Mouse (Mus musculus) spleen, adult 10 weeks (tissue): ENCODE results near the gene Asxl1. TPM values are rescaled to one million over a fixed set of nuclear protein-coding genes. Genes with fewer than 3 reads are reported as not detected.

ENCODE experiments used
- polyA plus RNA-seq: library from polyadenylated mRNA; stranded (reverse); fragments of 350-450 nt; fragmentation: Illumina TruSeq; extraction: RNeasy Lipid Tissue Mini Kit (QIAGEN cat#74804); gene quantifications from one replicate; pipeline ENCODE4 v1.2.3, GENCODE M21; 2015; ENCODE audit warnings: low replicate concordance; ENCODE audit not compliant: insufficient read depth

Gene Asxl1
- 40.3 TPM for polyA plus RNA-seq

DNA sequence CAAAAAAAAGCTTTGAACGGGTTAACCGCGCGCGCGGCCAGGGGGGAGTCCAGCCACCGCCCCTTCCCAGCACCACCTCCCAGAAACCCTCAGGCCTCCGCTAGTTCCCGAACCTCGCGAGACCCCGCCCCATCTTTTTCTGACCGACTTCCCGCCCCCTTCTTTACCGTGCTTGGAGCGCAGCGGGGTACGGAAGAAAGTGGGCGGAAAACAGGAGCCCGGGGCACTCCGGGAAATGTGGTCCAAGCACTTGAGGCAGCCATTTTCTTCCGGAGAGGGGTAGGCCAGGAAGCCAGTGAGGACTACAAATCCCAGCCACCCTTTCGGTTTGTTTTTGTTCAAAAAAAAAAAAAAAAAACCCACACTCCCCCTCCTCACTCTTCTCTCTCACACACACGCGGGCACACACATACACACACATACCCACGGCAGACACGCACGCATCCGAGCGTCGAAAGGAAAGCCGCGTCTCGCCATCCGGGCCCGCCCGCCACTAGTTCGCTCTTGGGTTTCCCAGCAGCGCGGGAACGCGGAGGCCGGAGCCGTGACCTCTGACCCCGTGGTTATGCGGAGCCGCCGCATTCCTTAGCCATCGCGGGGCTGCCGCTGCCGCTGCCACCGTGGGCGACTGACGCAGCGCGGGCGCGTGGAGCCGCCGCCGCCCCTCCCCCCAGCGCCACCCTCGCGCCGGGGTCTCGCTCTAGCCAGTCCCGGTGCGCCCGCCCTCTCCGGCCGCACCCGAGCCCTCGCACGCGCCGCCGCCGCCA, at the start of gene Asxl1:
Gene Asxl1, plus strand, starts transcription at position 376 of the 767 bp plus-strand sequence.

Other genes starting within 250 kb of the Asxl1 start
- 83.4 TPM for gene Hck, start 237.4 kb upstream of the Asxl1 start, polyA plus RNA-seq
- gene Tm9sf4, start 184.5 kb upstream of the Asxl1 start, polyA plus RNA-seq, result 50.7 TPM
- 21.4 TPM for gene Tspyl3, start 120.4 kb upstream of the Asxl1 start, polyA plus RNA-seq
- gene Plagl2, start 104.4 kb upstream of the Asxl1 start, polyA plus RNA-seq, result 21.6 TPM
- gene Pofut1, start 104.3 kb upstream of the Asxl1 start, polyA plus RNA-seq, result 22.9 TPM
- gene Kif3b, start 54.4 kb upstream of the Asxl1 start, polyA plus RNA-seq, result 24.9 TPM
- gene 4930404H24Rik, start 147.0 kb downstream of the Asxl1 start, polyA plus RNA-seq, result not detected
- gene Nol4l, start 184.1 kb downstream of the Asxl1 start, polyA plus RNA-seq, result 2.1 TPM